Mouse (Mus musculus) limb, embryonic 13.5 days (tissue): Measurements from ENCODE around the gene Olfr1368. TPM values are rescaled to one million over a fixed set of nuclear protein-coding genes. Genes with fewer than 3 reads are reported as not detected.
"Not testable (repeated sequence)": the region's sequence is repeated elsewhere in the genome, so short reads cannot be mapped to it uniquely, and the experiment has no call there.

Experiments used
- ATAC-seq: fragments of 200-750 bp; cut with Nextera tagmentation; 2 replicates; pipeline ENCODE4 v1.8.0; 2017; ENCODE audit warnings: low read depth, moderate number of reproducible peaks, moderate TSS enrichment; ENCODE audit not compliant: low FRiP score
- H3K27ac ChIP-seq: fragments of 300-500 bp; sonication (generic); 2 replicates; pipeline ENCODE4 v1.5.1; 2015; ENCODE audit warnings: inconsistent platforms, mild to moderate bottlenecking, moderate library complexity
- H3K27me3 ChIP-seq: fragments of 300-500 bp; sonication (generic); 2 replicates; pipeline ENCODE4 v1.6.1; 2015; ENCODE audit warnings: mild to moderate bottlenecking, inconsistent platforms
- H3K36me3 ChIP-seq: fragments of 300-500 bp; sonication (generic); 2 replicates; pipeline ENCODE4 v1.6.1; 2015; ENCODE audit warnings: inconsistent platforms, mild to moderate bottlenecking, moderate library complexity
- H3K4me1 ChIP-seq: fragments of 300-500 bp; sonication (generic); 2 replicates; pipeline ENCODE4 v1.6.1; 2015; ENCODE audit warnings: inconsistent platforms
- H3K4me2 ChIP-seq: fragments of 300-500 bp; sonication (generic); replicated peaks from 2 replicates; pipeline ENCODE4 v1.6.1; 2015; ENCODE audit warnings: inconsistent platforms, mild to moderate bottlenecking, moderate library complexity
- H3K4me3 ChIP-seq: fragments of 300-500 bp; sonication (generic); 2 replicates; pipeline ENCODE4 v1.5.1; 2015; ENCODE audit warnings: moderate library complexity, mild to moderate bottlenecking, inconsistent platforms
- H3K9ac ChIP-seq: fragments of 300-500 bp; sonication (generic); 2 replicates; pipeline ENCODE4 v1.6.1; 2015; ENCODE audit warnings: mild to moderate bottlenecking, inconsistent platforms
- H3K9me3 ChIP-seq: fragments of 300-500 bp; sonication (generic); 2 replicates; pipeline ENCODE4 v1.6.1; 2016; ENCODE audit warnings: inconsistent platforms
- WGBS: fragments of 180-500 bp; shearing (Covaris S2); methylation state at CpG from one replicate; pipeline ENCODE4 v1.1.7; 2015; 5-methylcytosine and 5-hydroxymethylcytosine counted together
- polyA plus RNA-seq: library from polyadenylated mRNA; unstranded; fragments of >200 nt; fragmentation: Nextera tagmentation; extraction: Ambion mirVana; gene quantifications from 2 replicates; pipeline ENCODE4 v1.2.1, GENCODE M21; 2015

Olfr1368 gene
- polyA plus RNA-seq, 1 experiment from 2014 or later, result not detected

DNA sequence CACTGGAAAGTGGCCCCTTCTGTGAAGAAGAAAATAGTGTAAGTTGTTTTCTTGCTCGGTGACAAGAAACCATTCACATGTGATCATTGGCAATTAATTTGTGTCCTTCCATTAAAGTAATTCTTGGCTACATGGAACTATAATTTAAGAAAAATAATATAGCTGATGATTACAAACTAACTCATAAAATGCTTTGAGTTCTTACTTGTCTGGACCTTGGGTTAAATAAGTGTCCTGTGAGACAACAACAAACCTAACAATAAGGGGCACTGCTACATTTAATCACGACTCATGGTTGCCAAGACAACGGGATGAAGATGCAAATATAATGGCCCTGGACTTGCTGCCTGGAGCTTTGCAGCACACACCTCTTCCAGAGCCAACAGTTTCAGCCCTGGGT, 34.5 kb downstream of the Olfr1368 start, which contains the start of gene Olfr1369-ps1:
Gene Olfr1369-ps1 (plus strand): TSS at position 301 of the 400 bp plus-strand sequence.
- H3K9ac ChIP-seq, H3K4me3 ChIP-seq, H3K36me3 ChIP-seq, H3K27ac ChIP-seq, H3K4me1 ChIP-seq, H3K9me3 ChIP-seq, H3K4me2 ChIP-seq, H3K27me3 ChIP-seq, ATAC-seq: not testable (repeated sequence)
- 80% methylated on average over 3 of the region's 3 CpGs for WGBS

DNA sequence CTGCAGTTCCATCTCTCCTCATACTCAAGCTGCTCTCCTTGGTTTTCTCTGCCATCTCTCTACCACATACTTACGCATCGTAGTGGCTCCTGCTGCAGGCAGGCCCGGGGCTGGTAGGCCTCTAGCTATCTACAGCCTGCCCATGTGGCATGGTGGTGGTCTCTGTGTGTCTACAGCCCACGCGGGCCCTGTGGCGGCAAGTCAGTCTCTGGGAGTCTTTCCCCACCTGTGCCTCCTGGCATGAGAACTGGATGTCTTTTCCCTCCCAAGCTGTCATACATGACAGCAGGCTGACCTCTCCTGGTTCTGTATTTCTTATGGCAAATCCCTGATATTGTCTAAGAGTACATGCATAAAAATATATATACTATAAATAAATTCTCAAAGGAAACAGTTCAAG, 35.2 kb downstream of the Olfr1368 start:
- H3K4me3 ChIP-seq, result no peak overlapping the region
- no peaks in the 10 kb centered on the region for H3K9me3 ChIP-seq
- H3K36me3 ChIP-seq, result no peaks in the 10 kb centered on the region
- 91% methylated on average over 6 of the region's 6 CpGs for WGBS
- H3K4me1 ChIP-seq, result no peaks in the 10 kb centered on the region
- no peak overlapping the region for H3K4me2 ChIP-seq
- no peak for ATAC-seq
- H3K27ac ChIP-seq, result no peak overlapping the region
- H3K9ac ChIP-seq, result no peak overlapping the region
- no peaks in the 10 kb centered on the region for H3K27me3 ChIP-seq

DNA sequence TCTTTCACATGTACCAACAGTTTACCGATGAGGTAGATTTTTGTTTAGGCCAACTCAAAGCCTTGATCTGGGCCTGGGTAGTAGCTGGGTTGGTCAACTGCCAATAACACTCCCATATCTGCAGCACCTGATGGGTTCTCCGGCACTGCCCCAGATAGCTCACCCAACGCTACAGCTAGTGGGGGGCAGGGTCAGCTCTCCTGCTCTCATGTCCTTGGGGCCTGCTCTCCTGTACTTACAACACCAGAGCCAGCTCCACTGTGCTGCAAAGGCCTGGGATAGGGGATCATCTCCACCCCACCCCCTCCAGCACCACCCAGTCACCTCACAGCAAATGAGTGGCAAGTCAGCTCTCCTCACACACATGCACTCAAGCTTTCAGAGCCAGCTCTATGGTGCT, 35.9 kb downstream of the Olfr1368 start:
- H3K4me3 ChIP-seq, result no peak overlapping the region
- 0 out of 2 replicates have a peak, but pooled peaks have one; percentile 15 for ATAC-seq
- no peaks in the 10 kb centered on the region for H3K36me3 ChIP-seq
- H3K27me3 ChIP-seq, result no peaks in the 10 kb centered on the region
- WGBS, result 98% methylated on average over 3 of the region's 3 CpGs
- no peak overlapping the region for H3K9ac ChIP-seq
- no peaks in the 10 kb centered on the region for H3K9me3 ChIP-seq
- H3K4me1 ChIP-seq, result no peaks in the 10 kb centered on the region
- H3K27ac ChIP-seq, result no peak overlapping the region
- H3K4me2 ChIP-seq, result no peak overlapping the region

Other genes starting within 250 kb of the Olfr1368 start
- not detected in 2 replicates for gene Olfr1370, start 70.9 kb downstream of the Olfr1368 start, polyA plus RNA-seq
- gene Olfr1369-ps1, start 34.4 kb downstream of the Olfr1368 start, polyA plus RNA-seq, result 0.06 TPM in 1 of 2 replicates, not detected in the other
- gene Olfr263, start 16.2 kb downstream of the Olfr1368 start, polyA plus RNA-seq, result not detected in 2 replicates
- gene Trim27, start 33.6 kb upstream of the Olfr1368 start, polyA plus RNA-seq, result 139 and 140 TPM in 2 replicates
- not detected in 2 replicates for gene Gpx5, start 146.9 kb upstream of the Olfr1368 start, polyA plus RNA-seq
- gene Gpx6, start 166.3 kb upstream of the Olfr1368 start, polyA plus RNA-seq, result 0.28 and 0.52 TPM in 2 replicates
- not detected in 2 replicates for gene Olfr1367, start 201.0 kb upstream of the Olfr1368 start, polyA plus RNA-seq
- gene Zscan12, start 217.0 kb upstream of the Olfr1368 start, polyA plus RNA-seq, result 14.6 and 15.3 TPM in 2 replicates